Mouse (Mus musculus) spleen, adult 18-20 months (tissue): ENCODE measurements around the gene Med24.
"Not testable (repeated sequence)": the region's sequence is repeated elsewhere in the genome, so short reads cannot be mapped to it uniquely, and the experiment has no call there.

Experiments
- DNase-seq, 2 experiments: peaks; one replicate each; pipeline ENCODE4 v3.0.0; 2022; ENCODE audit warnings: mixed read lengths in 2 of 2

Med24 gene

DNA sequence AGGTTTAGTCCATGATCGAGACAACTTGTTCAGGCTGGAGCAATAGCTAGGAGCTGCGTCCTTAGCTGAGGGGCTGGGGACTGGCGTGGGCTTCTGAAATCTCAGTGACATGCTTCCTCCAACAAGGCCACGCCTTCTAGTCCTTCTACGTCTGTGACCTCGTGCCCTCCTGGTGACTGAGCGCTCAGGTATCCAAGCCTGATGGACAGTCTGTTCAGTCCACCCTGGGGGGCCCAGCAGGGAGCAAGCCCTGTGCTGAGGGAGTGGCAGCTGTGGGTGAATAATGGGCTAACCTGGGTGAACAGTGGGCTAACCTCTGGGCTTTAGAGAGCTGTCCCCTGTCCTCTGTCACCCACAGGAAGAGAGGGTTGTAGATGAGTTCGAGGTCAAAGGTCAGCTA lies 41.2 kb downstream of the Med24 start:
- no peak for DNase-seq

DNA sequence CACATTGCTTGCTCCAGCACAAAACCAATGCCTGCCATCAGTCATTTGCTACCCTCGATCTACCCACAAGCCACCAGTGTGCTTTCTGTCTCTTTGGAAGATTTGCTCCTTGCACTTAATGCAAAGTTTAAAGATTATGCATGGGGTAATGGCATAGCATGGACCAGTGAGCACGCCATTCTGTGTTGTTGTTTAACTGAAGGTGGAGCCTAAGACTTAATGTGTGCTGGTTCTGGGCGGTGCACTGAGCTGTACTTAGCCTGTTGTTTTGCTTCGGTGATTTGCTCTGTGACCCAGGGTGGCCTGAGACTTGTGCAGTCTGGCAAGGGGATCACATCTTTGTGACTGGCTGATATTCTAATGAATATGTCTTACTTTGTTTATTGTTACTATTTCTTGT lies 42.3 kb downstream of the Med24 start:
- DNase-seq: no peak

DNA sequence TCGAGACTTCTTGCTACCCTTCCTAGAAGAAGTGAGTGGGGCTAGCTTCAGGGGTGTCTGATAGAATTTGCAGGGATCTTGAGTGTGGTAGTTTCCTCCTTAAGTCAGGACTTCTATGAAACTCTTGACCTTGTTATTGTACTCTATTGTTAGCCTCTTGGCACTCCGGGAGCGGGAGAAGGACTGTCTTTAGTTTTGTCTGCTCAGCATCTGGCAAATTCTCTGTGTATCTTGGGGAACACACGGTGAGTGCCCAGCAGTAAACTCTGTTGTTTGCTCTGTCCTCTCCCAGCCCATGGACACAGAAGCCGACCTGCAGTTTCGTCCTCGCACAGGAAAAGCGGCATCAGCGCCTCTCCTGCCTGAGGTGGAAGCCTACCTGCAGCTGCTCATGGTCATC lies 43.6 kb downstream of the Med24 start:
- DNase-seq: no peak

DNA sequence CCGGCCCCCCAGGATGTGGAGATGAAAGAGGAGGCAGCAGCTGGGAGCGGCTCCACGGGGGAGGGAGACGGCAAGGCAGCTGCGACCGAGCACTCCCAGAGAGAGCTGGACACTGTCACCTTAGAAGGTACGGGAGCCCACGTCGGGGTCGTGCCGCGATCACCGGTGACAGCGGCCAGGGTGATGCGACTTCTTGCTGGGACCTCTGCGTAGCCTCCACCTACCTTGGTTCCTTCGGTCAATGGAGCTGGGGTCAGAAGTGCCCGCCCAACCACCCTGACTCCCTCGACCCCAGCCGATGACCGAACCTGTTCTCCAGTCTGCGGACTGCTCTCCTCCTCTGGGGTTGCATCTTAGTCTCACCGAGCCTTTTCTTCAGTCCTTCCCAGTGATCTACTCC lies 46.4 kb downstream of the Med24 start:
- no peak for DNase-seq

DNA sequence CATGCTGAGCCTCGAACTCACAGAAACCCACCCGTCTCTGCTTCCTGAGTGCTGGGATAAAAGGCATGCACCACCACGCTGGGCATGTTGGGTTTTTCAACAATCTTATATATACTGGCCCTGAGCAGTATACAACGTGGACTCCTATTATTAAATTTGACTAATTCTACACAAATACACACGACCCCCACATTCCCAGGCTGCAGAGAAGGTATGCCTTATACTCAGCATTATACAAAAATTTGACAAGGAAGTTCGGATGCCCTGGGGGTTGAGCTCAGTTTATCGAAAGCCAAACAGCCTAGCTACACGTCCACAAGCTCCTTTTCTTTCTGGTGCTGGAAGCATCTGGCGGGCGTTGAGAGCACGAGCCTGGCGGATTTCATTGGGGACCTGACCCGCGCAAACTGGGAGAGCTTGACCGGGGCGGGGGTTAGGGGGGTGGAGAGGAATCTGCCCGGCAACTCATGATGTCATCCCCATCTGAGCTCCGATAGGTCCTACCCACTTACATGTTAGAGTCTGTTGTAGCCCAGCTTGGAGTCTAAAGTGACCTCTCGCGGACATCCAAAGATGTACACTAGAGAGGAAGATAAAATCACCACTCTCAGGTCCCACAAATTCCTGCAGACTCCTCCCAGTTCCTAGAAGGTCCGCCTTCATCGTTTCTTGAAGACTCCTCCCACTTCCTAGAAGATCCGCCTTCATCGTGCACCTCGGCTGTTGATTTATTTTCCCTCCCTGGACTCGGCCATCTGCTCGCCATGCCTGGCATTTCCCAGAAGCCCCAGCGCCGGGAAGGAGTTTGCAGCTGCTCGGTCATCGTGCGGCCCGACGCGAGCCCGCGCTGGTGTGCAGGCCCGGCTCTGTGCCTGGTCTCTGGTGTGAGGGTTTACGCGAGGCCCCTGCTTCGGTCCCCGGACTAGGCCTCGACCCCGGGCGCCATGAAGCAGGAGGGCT lies 47.2 kb downstream of the Med24 start, which contains the start of gene Psmd3:
TSS of gene Psmd3 (plus strand) at position 769 of the 960 bp plus-strand sequence.
- DNase-seq: peak; percentile 90 to 96

DNA sequence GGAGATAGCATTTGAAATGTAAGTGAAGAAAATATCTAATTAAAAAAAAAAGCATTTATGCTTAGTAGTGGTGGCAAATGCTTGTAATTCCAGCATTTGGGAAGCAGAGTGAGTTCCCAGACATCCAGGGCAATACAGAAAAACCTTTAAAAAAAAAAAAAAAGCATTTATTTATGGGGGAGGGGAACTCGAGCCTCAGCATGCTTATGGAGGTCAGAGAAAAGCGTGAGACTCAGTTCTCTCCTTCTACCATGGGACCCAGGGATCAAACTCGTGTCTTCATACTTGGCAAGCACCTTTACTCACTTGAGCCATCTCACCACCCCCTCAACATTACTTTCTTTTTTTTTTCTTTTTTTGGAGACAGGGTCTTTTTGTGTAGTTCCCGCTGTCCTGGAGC lies 48.0 kb downstream of the Med24 start:
- no peak for DNase-seq

DNA sequence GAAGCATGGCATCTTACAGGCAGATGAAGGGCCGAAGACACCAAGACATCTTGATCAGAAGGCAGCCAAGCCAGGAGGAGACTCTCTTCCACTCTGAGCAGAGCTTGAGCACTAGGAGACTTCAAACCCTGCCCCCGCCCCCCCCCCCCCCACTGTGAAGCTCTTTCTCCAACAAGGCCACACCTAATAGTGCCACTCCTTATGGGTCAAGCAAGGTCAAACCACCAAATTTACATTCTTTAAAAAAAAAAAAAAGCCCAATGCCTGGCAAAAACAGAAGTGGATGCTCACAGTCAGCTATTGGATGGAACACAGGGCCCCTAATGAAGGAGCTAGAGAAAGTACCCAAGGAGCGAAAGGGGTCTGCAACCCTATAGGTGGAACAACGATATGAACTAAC lies 48.6 kb downstream of the Med24 start:
- DNase-seq: not testable (repeated sequence)

DNA sequence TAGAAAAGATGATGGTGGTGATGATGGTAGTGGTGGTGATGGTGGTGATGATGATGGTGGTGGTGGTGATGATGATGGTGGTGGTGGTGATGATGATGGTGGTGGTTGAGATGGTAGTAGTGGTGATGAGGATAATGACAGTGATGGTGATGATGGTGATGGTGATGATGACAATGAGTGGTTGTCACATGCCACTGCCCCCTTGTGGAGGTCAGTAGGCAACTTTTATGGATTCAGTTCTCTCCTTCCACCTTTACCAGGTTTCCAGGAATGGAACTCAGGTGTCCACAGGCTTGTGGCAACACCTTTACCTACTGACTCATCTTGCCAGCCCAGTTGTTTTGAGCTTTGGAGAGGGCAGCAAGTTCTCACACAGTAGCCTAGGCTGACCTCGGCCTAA lies 49.2 kb downstream of the Med24 start:
- no peak for DNase-seq

DNA sequence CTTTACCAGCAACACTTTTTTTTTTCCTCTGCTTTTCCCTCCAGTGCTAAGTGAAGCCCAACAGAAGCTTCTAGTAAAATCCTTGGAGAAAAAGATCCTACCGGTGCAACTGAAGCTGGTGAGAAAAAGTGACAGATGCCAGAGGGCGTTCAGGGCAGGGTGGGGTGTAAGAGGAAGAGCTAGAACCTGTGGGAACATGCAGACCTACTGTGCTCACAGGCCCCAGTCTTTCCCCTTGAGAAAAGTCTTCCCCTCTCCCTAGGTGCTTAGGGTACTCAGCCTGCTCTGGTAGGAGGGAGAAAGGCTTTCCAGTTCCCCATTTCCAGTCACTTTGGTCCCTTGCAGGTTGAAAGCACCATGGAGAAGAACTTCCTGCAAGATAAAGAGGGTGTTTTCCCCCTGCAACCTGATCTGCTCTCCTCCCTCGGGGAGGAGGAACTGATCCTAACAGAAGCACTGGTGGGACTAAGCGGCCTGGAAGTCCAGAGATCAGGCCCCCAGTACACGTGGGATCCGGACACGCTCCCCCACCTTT lies 53.3 kb downstream of the Med24 start:
- no peak for DNase-seq

DNA sequence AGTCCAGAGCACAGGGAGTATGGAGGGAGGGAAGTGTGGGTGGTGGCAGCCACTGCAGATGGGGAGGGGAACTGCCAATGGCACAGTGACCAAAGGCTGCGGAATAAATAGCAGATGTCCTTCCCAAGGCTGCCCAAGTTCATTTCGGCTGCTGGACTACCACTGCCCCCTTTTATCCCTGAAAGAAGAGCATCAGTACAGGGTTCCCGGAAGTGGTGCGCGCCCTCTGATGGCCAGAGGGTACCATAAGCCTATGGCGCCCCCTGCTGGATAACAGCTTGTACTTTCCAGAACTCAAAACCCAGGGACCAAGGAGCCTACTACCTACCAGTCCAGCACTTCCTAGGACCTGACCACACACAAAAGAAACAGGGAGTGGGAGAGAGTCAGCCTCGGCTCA lies 56.1 kb downstream of the Med24 start:
- DNase-seq: peak; percentile 38 to 65

DNA sequence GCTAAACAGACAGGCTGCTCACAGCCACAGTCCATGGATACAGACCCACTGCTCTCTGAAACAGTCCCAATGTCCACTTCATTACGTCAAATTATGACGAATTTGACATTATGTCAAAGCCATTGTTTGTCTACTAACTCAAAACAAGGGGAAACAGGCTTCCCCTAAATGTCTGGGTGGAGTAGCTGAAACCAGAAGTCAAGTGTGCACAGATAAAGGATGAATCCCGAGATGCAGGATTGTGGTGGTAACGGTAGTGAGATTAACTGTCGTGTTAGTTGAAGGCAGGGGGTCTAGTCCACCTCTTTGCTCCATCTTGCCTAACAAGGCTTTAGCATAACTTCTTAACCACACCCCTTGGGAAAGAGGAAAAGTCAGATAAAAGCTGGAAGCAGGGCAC lies 56.8 kb downstream of the Med24 start:
- DNase-seq: no peak

DNA sequence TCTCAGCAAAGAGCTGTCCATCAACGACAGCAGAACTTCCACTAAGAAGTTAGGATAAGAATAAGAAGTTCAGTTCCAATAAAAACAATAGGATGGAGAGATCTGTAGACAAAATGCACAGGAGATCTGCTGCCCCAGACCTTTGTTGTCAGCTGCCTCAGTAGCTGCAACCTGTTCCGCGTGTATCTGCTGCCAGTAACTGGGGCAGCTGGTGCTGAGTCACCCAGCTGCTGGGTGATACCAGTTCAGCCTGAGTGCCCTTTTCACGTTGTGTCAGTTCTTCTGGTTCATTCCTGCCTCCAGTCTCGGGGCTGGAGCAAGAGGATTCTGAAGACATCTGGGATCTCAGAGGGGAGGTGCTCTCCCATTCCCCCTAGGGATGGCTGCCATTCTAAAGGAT lies 57.4 kb downstream of the Med24 start:
- DNase-seq: no peak

DNA sequence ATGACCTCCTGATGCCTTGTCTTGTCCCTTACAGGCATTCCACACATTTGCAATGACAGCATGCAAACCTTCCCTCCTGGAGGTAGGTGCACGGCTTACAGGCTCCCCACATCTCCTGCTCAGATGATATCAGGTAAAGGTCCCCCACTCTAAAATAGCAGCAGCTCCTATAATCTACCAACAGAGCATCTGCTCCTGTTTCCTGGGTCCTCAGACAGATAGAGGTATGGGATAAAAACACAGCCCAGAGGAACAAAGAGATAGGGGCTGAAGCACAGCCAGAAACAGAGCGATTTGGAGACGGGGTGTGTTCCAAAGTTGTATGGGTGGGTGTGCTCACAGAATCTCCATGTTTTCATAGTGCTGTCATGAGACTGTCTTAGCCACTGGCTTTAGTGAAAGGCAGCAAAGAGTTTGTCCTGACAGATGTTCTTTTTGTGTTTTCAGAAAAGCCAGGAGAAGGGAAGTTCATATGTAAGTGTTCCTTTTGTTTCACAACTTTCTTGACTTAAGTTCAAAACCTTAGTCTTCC lies 57.9 kb downstream of the Med24 start:
- no peak for DNase-seq

DNA sequence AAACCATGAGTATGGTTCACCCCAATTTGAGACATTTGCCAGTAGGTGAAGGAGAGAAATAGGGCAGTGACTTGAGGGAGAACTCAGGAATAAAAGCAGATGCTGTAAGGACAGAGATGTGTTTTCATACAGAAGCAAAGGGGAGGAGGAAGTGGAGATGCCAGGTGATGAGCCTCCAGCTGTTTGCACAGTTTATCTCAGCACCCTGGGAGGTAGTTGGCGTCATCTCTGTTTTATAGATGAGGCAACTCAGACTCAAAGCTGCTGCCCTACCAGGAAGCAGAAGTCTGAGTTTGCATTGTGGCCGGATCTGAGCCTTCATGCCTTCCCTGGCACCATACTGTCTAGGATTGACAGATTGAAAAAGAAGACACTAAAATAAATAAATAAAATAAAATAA lies 60.3 kb downstream of the Med24 start:
- DNase-seq: no peak

DNA sequence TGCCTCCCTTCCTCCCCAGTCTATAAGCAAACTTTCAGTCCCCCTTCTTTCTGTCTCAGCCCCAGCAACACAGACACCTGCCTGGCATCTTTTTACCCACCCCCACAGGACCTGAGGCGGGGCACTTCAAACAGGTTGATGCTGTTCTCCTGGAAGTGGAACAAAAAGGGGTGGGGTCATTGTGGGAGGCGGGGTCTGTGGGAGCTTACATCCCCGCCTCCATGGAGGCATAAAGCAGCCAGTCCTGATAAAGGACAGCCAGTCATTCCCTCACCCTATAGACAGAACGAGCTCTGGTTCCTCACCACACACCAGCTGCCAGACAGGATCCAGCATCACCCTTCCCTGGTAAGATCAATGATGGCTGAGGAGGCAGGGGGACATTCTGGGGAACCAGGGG lies 65.1 kb downstream of the Med24 start, which contains the start of gene Gsdma:
TSS of gene Gsdma (plus strand) at position 261 of the 400 bp plus-strand sequence.
- DNase-seq: no peak

DNA sequence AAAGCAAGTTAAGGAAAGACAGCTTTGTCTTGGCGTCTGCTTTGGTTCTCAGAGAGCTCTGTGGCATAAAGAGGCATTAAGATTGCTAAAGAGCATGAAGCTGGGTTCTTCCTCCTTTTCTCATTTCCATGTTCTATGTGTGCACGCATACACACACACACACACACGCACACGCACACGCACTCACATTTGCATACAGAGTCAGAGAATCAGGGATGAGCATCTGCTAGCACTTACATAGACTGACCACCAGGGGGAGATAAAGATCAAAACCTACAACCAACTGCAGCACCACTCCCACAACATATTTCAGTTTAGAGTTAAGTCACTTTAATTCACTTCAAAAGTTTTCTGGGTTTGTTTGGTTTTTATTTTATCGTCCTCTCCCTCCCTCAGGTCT lies 68.7 kb downstream of the Med24 start:
- no peak for DNase-seq

DNA sequence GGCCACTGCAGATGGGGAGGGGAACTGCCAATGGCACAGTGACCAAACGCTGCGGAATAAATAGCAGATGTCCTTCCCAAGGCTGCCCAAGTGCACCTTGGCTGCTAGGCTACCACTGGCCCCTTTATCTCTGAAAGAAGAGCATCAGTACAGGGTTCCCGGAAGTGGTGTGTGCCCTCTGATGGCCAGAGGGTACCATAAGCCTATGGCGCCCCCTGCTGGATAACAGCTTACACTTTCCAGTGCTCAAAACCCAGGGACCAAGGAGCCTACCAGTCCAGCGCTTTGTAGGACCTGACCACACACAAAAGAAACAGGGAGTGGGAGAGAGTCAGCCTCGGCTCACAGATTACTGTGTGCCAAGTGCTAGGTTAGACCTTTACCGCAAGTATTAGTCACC lies 74.2 kb downstream of the Med24 start:
- DNase-seq: peak; percentile 21 to 47
